Mouse (Mus musculus): Measurements from ENCODE around the gene Fam219a. TPM values are rescaled to one million over a fixed set of nuclear protein-coding genes. Genes with fewer than 3 reads are reported as not detected.

Gene Fam219a
- polyA plus RNA-seq, 1 experiment from 2014 or later, result 8.3 TPM

GRCm38 (mm10) chr4:41478751-41479455 is 90.4 kb downstream of the Fam219a start:
- WGBS, result 71% methylated on average over 4 of the region's 4 CpGs
- H3K4me1 ChIP-seq (replicated peaks), result 0 out of 2 replicates have a peak, but pooled peaks cover 2% of the 10 kb centered on the region
- no peaks in the 10 kb centered on the region for H3K9me3 ChIP-seq
- no peak for DNase-seq (ENCODE audit: low spot score)
- no peaks in the 10 kb centered on the region for H3K27me3 ChIP-seq (ENCODE audit: insufficient read depth, poor library complexity, severe bottlenecking)
- peaks cover 55% of the 10 kb centered on the region for H3K36me3 ChIP-seq
- H3K27ac ChIP-seq, result no peak overlapping the region
- no peak overlapping the region for H3K4me3 ChIP-seq

GRCm38 (mm10) chr4:41477648-41478160 is 91.6 kb downstream of the Fam219a start:
- no peaks in the 10 kb centered on the region for H3K9me3 ChIP-seq
- H3K4me1 ChIP-seq (replicated peaks), result 0 out of 2 replicates have a peak, but pooled peaks cover 2% of the 10 kb centered on the region
- no peak for DNase-seq (ENCODE audit: low spot score)
- WGBS, result 91% methylated on average over 9 of the region's 9 CpGs
- H3K36me3 ChIP-seq, result peaks cover 53% of the 10 kb centered on the region
- no peak overlapping the region for H3K4me3 ChIP-seq
- no peak overlapping the region for H3K27ac ChIP-seq
- H3K27me3 ChIP-seq (ENCODE audit: insufficient read depth, poor library complexity, severe bottlenecking), result no peaks in the 10 kb centered on the region

- Histone ChIP-seq H3K27me3 (ENCODE audit: insufficient read depth, poor library complexity, severe bottlenecking) (no peaks in the 10 kb centered on the region), H3K4me3 (no peak overlapping the region), H3K27ac (peak overlapping the region; percentile 80), H3K36me3 (peaks cover 6% of the 10 kb centered on the region; the same call in 1 of the 2 replicates), H3K4me1 (replicated peaks) (peaks cover 27% of the 10 kb centered on the region), H3K9me3 (no peaks in the 10 kb centered on the region)
- 91% methylated on average over 1 of the region's 1 CpGs for WGBS
- no peak for DNase-seq (ENCODE audit: low spot score)
These were observed 98.0 kb downstream of the Fam219a start for GRCm38 (mm10) chr4:41471384-41471689.

- Histone ChIP-seq H3K4me3 (no peak overlapping the region), H3K4me1 (replicated peaks) (peaks cover 29% of the 10 kb centered on the region), H3K27me3 (ENCODE audit: insufficient read depth, poor library complexity, severe bottlenecking) (no peaks in the 10 kb centered on the region), H3K36me3 (peaks cover 6% of the 10 kb centered on the region; the same call in 1 of the 2 replicates), H3K27ac (peak overlapping the region; percentile 80), H3K9me3 (no peaks in the 10 kb centered on the region)
- peak; percentile 27 for DNase-seq (ENCODE audit: low spot score)
- 36% methylated on average over 5 of the region's 5 CpGs for WGBS
These were observed 98.5 kb downstream of the Fam219a start for GRCm38 (mm10) chr4:41470684-41471383.

GRCm38 (mm10) chr4:41470051-41470683 is 99.2 kb downstream of the Fam219a start:
- 60% methylated on average over 7 of the region's 7 CpGs for WGBS
- DNase-seq (ENCODE audit: low spot score), result no peak
- H3K4me3 ChIP-seq, result no peak overlapping the region
- H3K27me3 ChIP-seq (ENCODE audit: insufficient read depth, poor library complexity, severe bottlenecking), result no peaks in the 10 kb centered on the region
- peaks cover 6% of the 10 kb centered on the region; the same call in 1 of the 2 replicates for H3K36me3 ChIP-seq
- H3K27ac ChIP-seq, result peak overlapping the region; percentile 53
- H3K4me1 ChIP-seq (replicated peaks), result peaks cover 32% of the 10 kb centered on the region
- H3K9me3 ChIP-seq, result no peaks in the 10 kb centered on the region

GRCm38 (mm10) chr4:41469199-41469598 is 100.1 kb downstream of the Fam219a start:
- no peak overlapping the region for H3K27ac ChIP-seq
- no peak for DNase-seq (ENCODE audit: low spot score)
- WGBS, result 84% methylated on average over 10 of the region's 10 CpGs

GRCm38 (mm10) chr4:41468396-41469080 is 100.8 kb downstream of the Fam219a start:
- Histone ChIP-seq H3K9me3 (no peaks in the 10 kb centered on the region), H3K4me1 (replicated peaks) (peaks cover 37% of the 10 kb centered on the region), H3K27me3 (ENCODE audit: insufficient read depth, poor library complexity, severe bottlenecking) (no peaks in the 10 kb centered on the region), H3K36me3 (peaks cover 6% of the 10 kb centered on the region; the same call in 1 of the 2 replicates), H3K4me3 (no peak overlapping the region), H3K27ac (no peak overlapping the region)
- 60% methylated on average over 17 of the region's 17 CpGs for WGBS
- DNase-seq (ENCODE audit: low spot score), result peak; percentile 59

More at GRCm38 (mm10) chr4:41469199-41469598, 100.1 kb downstream of the Fam219a start:
- Histone ChIP-seq H3K4me1 (replicated peaks) (peaks cover 32% of the 10 kb centered on the region), H3K27me3 (ENCODE audit: insufficient read depth, poor library complexity, severe bottlenecking) (no peaks in the 10 kb centered on the region), H3K36me3 (peaks cover 6% of the 10 kb centered on the region; the same call in 1 of the 2 replicates), H3K9me3 (no peaks in the 10 kb centered on the region), H3K4me3 (no peak overlapping the region)

Other genes starting within 250 kb of the Fam219a start
- gene Ubap1, start 220.5 kb downstream of the Fam219a start, polyA plus RNA-seq (2016; fragmentation: Nextera tagmentation; extraction: Ambion mirVana), result 73.4 and 73.8 TPM in 2 replicates
- 13.7 and 14.6 TPM in 2 replicates for gene Kif24, start 104.7 kb downstream of the Fam219a start, polyA plus RNA-seq (2016; fragmentation: Nextera tagmentation; extraction: Ambion mirVana)
- 57.6 and 73.0 TPM in 2 replicates for gene Nudt2, start 104.4 kb downstream of the Fam219a start, polyA plus RNA-seq (2016; fragmentation: Nextera tagmentation; extraction: Ambion mirVana)
- gene AI464131, start 66.5 kb downstream of the Fam219a start, polyA plus RNA-seq (2016; fragmentation: Nextera tagmentation; extraction: Ambion mirVana), result 7.4 and 9.1 TPM in 2 replicates
- gene 1110017D15Rik, start 52.2 kb downstream of the Fam219a start, polyA plus RNA-seq (2016; fragmentation: Nextera tagmentation; extraction: Ambion mirVana), result 8.1 and 14.7 TPM in 2 replicates
- gene Dnaic1, start 237 bp upstream of the Fam219a start, polyA plus RNA-seq (2016; fragmentation: Nextera tagmentation; extraction: Ambion mirVana), result 1.4 and 4.3 TPM in 2 replicates
- 27.3 and 50.9 TPM in 2 replicates for gene Enho, start 70.8 kb upstream of the Fam219a start, polyA plus RNA-seq (2016; fragmentation: Nextera tagmentation; extraction: Ambion mirVana)
- gene Cntfr, start 127.6 kb upstream of the Fam219a start, polyA plus RNA-seq (2016; fragmentation: Nextera tagmentation; extraction: Ambion mirVana), result 29.7 and 51.6 TPM in 2 replicates
- gene Il11ra1, start 130.5 kb upstream of the Fam219a start, polyA plus RNA-seq (2016; fragmentation: Nextera tagmentation; extraction: Ambion mirVana), result 84.3 and 91.4 TPM in 2 replicates
- gene Rpp25l, start 144.0 kb upstream of the Fam219a start, polyA plus RNA-seq (2016; fragmentation: Nextera tagmentation; extraction: Ambion mirVana), result 89.7 and 96.6 TPM in 2 replicates
- 171 and 232 TPM in 2 replicates for gene Dctn3, start 153.6 kb upstream of the Fam219a start, polyA plus RNA-seq (2016; fragmentation: Nextera tagmentation; extraction: Ambion mirVana)
- 0.36 and 0.88 TPM in 2 replicates for gene Arid3c, start 161.6 kb upstream of the Fam219a start, polyA plus RNA-seq (2016; fragmentation: Nextera tagmentation; extraction: Ambion mirVana)
- 22.9 and 24.3 TPM in 2 replicates for gene Galt, start 185.7 kb upstream of the Fam219a start, polyA plus RNA-seq (2016; fragmentation: Nextera tagmentation; extraction: Ambion mirVana)
- gene Sigmar1, start 186.6 kb upstream of the Fam219a start, polyA plus RNA-seq (2016; fragmentation: Nextera tagmentation; extraction: Ambion mirVana), result 77.4 and 89.4 TPM in 2 replicates
- 51.0 and 86.2 TPM in 2 replicates for gene Ccl27a, start 204.7 kb upstream of the Fam219a start, polyA plus RNA-seq (2016; fragmentation: Nextera tagmentation; extraction: Ambion mirVana)